Mouse (Mus musculus) hindbrain, embryonic 14.5 days (tissue): ENCODE data around the gene Rgs9. TPM values are rescaled to one million over a fixed set of nuclear protein-coding genes. Genes with fewer than 3 reads are reported as not detected.
A peak's percentile ranks its signal among the peaks of the same experiment; 100 is the strongest.

Experiments used
- ATAC-seq: fragments of 200-750 bp; cut with Nextera tagmentation; 2 replicates; pipeline ENCODE4 v1.8.0; 2017; ENCODE audit warnings: moderate number of reproducible peaks, mild to moderate bottlenecking, moderate TSS enrichment, moderate library complexity; ENCODE audit not compliant: low FRiP score
- DNase-seq: peaks from one replicate; pipeline ENCODE4 v3.0.0-alpha.2; 2015; ENCODE audit warnings: low spot score
- H3K27ac ChIP-seq: fragments of 300-500 bp; sonication (generic); 2 replicates; pipeline ENCODE4 v1.5.1; 2014; ENCODE audit warnings: mild to moderate bottlenecking, moderate library complexity
- H3K27me3 ChIP-seq: fragments of 300-500 bp; sonication (generic); 2 replicates; pipeline ENCODE4 v1.6.1; 2014; ENCODE audit warnings: mild to moderate bottlenecking, low read length, mixed read lengths; ENCODE audit not compliant: control insufficient read depth, insufficient read depth
- H3K36me3 ChIP-seq: fragments of 300-500 bp; sonication (generic); replicated peaks from 2 replicates; pipeline ENCODE4 v1.6.1; 2014; ENCODE audit not compliant: control insufficient read depth, insufficient read depth
- H3K4me1 ChIP-seq: fragments of 300-500 bp; sonication (generic); replicated peaks from 2 replicates; pipeline ENCODE4 v1.6.1; 2014; ENCODE audit warnings: antibody characterized with exemption, low read length, mixed read lengths; ENCODE audit not compliant: control insufficient read depth, insufficient read depth
- H3K4me2 ChIP-seq: fragments of 300-500 bp; sonication (generic); replicated peaks from 2 replicates; pipeline ENCODE4 v1.6.1; 2014; ENCODE audit warnings: mild to moderate bottlenecking, moderate library complexity
- H3K4me3 ChIP-seq: fragments of 300-500 bp; sonication (generic); replicated peaks from 2 replicates; pipeline ENCODE4 v1.5.1; 2014; ENCODE audit warnings: mild to moderate bottlenecking, low read length
- H3K9ac ChIP-seq: fragments of 300-500 bp; sonication (generic); 2 replicates; pipeline ENCODE4 v1.6.1; 2014
- H3K9me3 ChIP-seq: fragments of 300-500 bp; sonication (generic); 2 replicates; pipeline ENCODE4 v1.6.1; 2016; ENCODE audit warnings: low read length; ENCODE audit not compliant: control insufficient read depth
- WGBS: fragments of 180-500 bp; shearing (Covaris S2); extraction: QIAGEN DNeasy Blood & Tissue Kit; methylation state at CpG from one replicate; pipeline ENCODE4 v1.1.7; 2014; 5-methylcytosine and 5-hydroxymethylcytosine counted together
- polyA plus RNA-seq: library from polyadenylated mRNA; unstranded; fragments of >200 nt; fragmentation: Nextera tagmentation; extraction: Ambion mirVana; gene quantifications from 2 replicates; pipeline ENCODE4 v1.2.1, GENCODE M21; 2014

Gene Rgs9
- polyA plus RNA-seq, 1 experiment from 2014 or later, result 8.9 TPM

DNA sequence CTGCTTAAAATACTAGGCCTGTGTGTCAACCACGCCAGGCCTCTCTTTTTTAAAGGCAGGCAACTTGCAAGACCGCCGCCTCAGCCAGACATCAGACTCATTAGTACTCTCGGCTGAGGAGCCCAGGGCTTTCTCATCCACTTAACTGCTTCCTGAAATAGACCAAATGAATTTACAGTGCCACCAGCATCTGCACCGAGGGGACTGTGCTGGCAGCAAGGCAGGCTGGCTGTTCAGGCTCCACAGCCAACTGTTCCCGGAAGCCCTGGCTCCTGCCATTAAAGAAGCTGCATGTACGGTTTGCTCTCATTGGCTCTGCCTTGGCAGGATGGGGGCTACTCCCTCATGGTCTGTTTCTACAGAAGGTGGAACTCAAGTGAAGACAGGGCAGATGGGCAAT lies 19.7 kb downstream of the Rgs9 start:
- Histone ChIP-seq H3K9ac (no peak overlapping the region), H3K27me3 (no peaks in the 10 kb centered on the region), H3K4me3 (no peak overlapping the region), H3K27ac (peak overlapping the region; percentile 32; the same call in 1 of the 2 replicates), H3K4me2 (no peak overlapping the region), H3K9me3 (peaks cover 4% of the 10 kb centered on the region; the same call in 1 of the 2 replicates), H3K36me3 (peaks cover 9% of the 10 kb centered on the region; the same call in 1 of the 2 replicates), H3K4me1 (no peaks in the 10 kb centered on the region; the same call in none of the 2 replicates)
- 59% methylated on average over 7 of the region's 7 CpGs for WGBS
- ATAC-seq, result no peak
- peak; percentile 28 for DNase-seq

- no peak overlapping the region for H3K27ac ChIP-seq
- no peaks in the 10 kb centered on the region for H3K9me3 ChIP-seq
- no peak overlapping the region for H3K9ac ChIP-seq
- H3K4me3 ChIP-seq, result no peak overlapping the region
- WGBS, result 91% methylated on average over 9 of the region's 9 CpGs
- H3K4me1 ChIP-seq, result peaks cover 10% of the 10 kb centered on the region; the same call in 1 of the 2 replicates
- H3K4me2 ChIP-seq, result no peak overlapping the region
- no peaks in the 10 kb centered on the region for H3K27me3 ChIP-seq
- DNase-seq (no peak), ATAC-seq (no peak)
- H3K36me3 ChIP-seq, result peaks cover 9% of the 10 kb centered on the region; the same call in 1 of the 2 replicates
Measured at GRCm38 (mm10) chr11:109271399-109271798, 26.5 kb downstream of the Rgs9 start.

GRCm38 (mm10) chr11:109270366-109270765 lies 27.6 kb downstream of the Rgs9 start:
- peak overlapping the region; percentile 40 for H3K27ac ChIP-seq
- ATAC-seq, result no peak
- WGBS, result 75% methylated on average over 8 of the region's 8 CpGs
- peaks cover 10% of the 10 kb centered on the region; the same call in 1 of the 2 replicates for H3K4me1 ChIP-seq
- peaks cover under 1% of the 10 kb centered on the region; the same call in 1 of the 2 replicates for H3K36me3 ChIP-seq
- no peak overlapping the region for H3K9ac ChIP-seq
- no peak overlapping the region for H3K4me3 ChIP-seq
- H3K27me3 ChIP-seq, result no peaks in the 10 kb centered on the region
- no peak for DNase-seq
- no peaks in the 10 kb centered on the region for H3K9me3 ChIP-seq
- no peak overlapping the region for H3K4me2 ChIP-seq

DNA sequence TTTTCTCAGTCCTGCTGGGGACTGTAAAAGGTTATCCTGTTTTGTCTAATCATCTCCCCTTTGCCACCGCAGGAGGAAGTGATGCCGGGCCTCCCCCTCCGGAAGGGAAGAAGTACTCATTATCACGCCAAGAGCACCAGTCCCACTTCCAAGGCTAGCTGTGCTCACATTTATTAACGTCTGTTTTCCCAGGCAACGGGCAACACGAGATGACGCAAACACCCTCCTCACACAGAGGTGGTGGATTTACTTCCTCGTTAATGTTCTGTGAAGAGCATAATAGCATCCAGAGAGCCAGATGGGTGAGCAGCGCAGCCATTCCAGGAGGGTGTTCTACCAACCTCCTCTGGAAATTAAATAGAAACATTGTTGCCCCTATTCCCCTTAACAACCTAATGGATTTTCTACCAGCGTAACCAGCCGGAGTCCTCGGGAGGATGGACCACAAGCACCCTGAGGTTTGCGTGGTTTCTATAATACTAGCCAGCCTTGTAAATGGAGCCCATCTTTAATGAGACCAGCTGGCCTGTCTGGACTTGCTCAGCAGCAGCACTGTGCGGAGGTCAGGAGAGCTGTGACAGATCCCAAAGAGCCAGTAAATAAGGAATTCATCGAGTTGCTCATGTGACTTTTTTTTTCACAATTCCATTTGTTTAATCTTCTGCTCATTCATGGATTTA lies 28.1 kb downstream of the Rgs9 start:
- no peak overlapping the region for H3K4me3 ChIP-seq
- no peaks in the 10 kb centered on the region; the same call in 1 of the 2 replicates for H3K36me3 ChIP-seq
- no peaks in the 10 kb centered on the region for H3K27me3 ChIP-seq
- no peaks in the 10 kb centered on the region for H3K9me3 ChIP-seq
- WGBS, result 60% methylated on average over 16 of the region's 16 CpGs
- H3K9ac ChIP-seq, result no peak overlapping the region
- peaks cover 10% of the 10 kb centered on the region; the same call in 1 of the 2 replicates for H3K4me1 ChIP-seq
- DNase-seq (no peak), ATAC-seq (no peak)
- peak overlapping the region; percentile 40 for H3K27ac ChIP-seq
- H3K4me2 ChIP-seq, result no peak overlapping the region

GRCm38 (mm10) chr11:109269283-109269661 lies 28.7 kb downstream of the Rgs9 start:
- ATAC-seq (no peak), DNase-seq (no peak)

DNA sequence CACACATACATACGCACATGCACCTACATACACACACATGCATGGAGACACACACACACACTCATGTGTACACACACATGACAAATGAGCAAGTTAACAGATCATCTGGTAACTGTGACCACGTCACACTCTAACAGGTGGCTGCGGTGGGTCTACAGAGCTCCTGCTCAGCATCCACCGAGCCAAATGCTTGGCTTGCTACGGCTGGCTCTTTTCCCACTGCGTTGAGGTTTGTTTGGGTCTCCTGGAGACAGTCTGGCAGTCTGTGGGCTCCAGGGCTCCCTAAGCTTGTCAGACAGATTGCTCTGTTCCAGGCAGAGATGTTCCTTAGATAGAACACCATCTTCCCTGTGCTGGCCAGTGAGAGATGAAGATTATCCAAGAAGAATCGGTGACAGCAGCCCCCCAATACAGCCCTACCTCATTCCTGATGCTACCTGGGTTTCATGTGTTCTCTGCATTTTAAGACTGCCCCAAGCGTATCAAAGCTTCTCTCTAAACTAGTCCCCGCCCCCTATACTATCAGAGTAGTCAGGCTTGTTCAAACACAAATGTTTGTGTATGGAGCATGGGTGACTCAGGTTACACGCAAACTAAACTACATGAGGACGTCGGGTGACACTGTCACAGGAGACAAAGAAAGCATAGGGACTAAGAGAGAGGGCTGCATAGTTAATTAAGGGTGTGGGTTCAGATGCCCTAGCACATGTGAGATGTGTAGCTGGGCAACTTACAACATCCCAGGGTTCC lies 31.6 kb downstream of the Rgs9 start:
- H3K9ac ChIP-seq, result no peak overlapping the region
- H3K27ac ChIP-seq, result no peak overlapping the region
- peaks cover 13% of the 10 kb centered on the region; the same call in 1 of the 2 replicates for H3K4me1 ChIP-seq
- no peak for DNase-seq
- no peaks in the 10 kb centered on the region for H3K27me3 ChIP-seq
- H3K9me3 ChIP-seq, result no peaks in the 10 kb centered on the region
- H3K4me2 ChIP-seq, result no peak overlapping the region
- no peak overlapping the region for H3K4me3 ChIP-seq
- ATAC-seq, result no peak
- H3K36me3 ChIP-seq, result no peaks in the 10 kb centered on the region
- WGBS, result 80% methylated on average over 12 of the region's 12 CpGs

More at GRCm38 (mm10) chr11:109269283-109269661, 28.7 kb downstream of the Rgs9 start:
- Histone ChIP-seq H3K9me3 (no peaks in the 10 kb centered on the region), H3K27me3 (no peaks in the 10 kb centered on the region), H3K36me3 (no peaks in the 10 kb centered on the region), H3K4me3 (no peak overlapping the region), H3K27ac (peak overlapping the region; percentile 40; the same call in 1 of the 2 replicates), H3K4me1 (peaks cover 12% of the 10 kb centered on the region; the same call in 1 of the 2 replicates), H3K9ac (no peak overlapping the region), H3K4me2 (no peak overlapping the region)
- WGBS, result 62% methylated on average over 5 of the region's 5 CpGs

DNA sequence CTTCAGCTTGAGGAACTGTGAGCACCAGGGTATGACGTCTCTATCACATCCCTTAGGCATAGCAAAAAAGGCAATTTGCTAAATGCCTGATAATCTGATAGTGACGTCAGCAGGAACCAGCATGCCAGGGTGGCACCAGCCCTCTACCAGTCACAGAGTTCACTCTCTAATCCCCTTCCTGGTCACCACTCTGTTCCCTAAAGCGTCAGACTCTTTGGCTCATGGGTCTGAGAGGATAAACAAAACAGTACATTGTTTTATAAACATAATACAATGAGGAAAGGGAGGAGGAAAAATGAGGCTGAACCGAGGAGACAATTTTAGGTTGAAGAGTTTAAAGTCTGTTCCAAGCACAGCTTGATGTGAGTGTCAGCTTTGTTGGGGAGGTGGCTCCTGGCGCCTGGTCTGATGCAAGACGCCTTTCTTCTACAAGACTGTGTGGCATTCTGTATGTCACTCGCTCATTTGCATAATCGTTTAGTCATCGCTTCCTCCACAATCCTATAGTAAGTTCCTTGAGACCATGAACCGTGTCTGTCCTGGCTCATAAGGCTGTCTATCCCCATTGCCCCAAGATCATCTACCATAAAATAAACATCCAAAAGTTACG lies 33.7 kb downstream of the Rgs9 start:
- 54% methylated on average over 11 of the region's 11 CpGs for WGBS
- H3K9me3 ChIP-seq, result peaks cover 4% of the 10 kb centered on the region; the same call in 1 of the 2 replicates
- ATAC-seq, result no peak

GRCm38 (mm10) chr11:109260561-109260960 lies 37.4 kb downstream of the Rgs9 start:
- no peaks in the 10 kb centered on the region for H3K27me3 ChIP-seq
- H3K27ac ChIP-seq, result no peak overlapping the region
- 94% methylated on average over 7 of the region's 7 CpGs for WGBS
- 0 out of 2 replicates have a peak, but pooled peaks cover 3% of the 10 kb centered on the region for H3K4me1 ChIP-seq
- H3K4me2 ChIP-seq, result no peak overlapping the region
- no peak for DNase-seq
- no peak for ATAC-seq
- H3K9ac ChIP-seq, result no peak overlapping the region
- peaks cover 4% of the 10 kb centered on the region; the same call in 1 of the 2 replicates for H3K9me3 ChIP-seq
- H3K36me3 ChIP-seq, result no peaks in the 10 kb centered on the region
- no peak overlapping the region for H3K4me3 ChIP-seq

More for the DNA sequence above, 33.7 kb downstream of the Rgs9 start:
- no peaks in the 10 kb centered on the region for H3K27me3 ChIP-seq
- no peak overlapping the region for H3K4me2 ChIP-seq
- H3K36me3 ChIP-seq, result no peaks in the 10 kb centered on the region
- no peak overlapping the region for H3K4me3 ChIP-seq
- H3K9ac ChIP-seq, result no peak overlapping the region
- H3K27ac ChIP-seq, result no peak overlapping the region
- no peak for DNase-seq
- 0 out of 2 replicates have a peak, but pooled peaks cover 3% of the 10 kb centered on the region for H3K4me1 ChIP-seq
